Mouse (Mus musculus) kidney, adult 8-10 months (tissue): ENCODE results near the gene 4931440F15Rik.

Source experiments
- DNase-seq, 2 experiments: peaks; one replicate each; pipeline ENCODE4 v3.0.0; 2022

The 4931440F15Rik gene

DNA sequence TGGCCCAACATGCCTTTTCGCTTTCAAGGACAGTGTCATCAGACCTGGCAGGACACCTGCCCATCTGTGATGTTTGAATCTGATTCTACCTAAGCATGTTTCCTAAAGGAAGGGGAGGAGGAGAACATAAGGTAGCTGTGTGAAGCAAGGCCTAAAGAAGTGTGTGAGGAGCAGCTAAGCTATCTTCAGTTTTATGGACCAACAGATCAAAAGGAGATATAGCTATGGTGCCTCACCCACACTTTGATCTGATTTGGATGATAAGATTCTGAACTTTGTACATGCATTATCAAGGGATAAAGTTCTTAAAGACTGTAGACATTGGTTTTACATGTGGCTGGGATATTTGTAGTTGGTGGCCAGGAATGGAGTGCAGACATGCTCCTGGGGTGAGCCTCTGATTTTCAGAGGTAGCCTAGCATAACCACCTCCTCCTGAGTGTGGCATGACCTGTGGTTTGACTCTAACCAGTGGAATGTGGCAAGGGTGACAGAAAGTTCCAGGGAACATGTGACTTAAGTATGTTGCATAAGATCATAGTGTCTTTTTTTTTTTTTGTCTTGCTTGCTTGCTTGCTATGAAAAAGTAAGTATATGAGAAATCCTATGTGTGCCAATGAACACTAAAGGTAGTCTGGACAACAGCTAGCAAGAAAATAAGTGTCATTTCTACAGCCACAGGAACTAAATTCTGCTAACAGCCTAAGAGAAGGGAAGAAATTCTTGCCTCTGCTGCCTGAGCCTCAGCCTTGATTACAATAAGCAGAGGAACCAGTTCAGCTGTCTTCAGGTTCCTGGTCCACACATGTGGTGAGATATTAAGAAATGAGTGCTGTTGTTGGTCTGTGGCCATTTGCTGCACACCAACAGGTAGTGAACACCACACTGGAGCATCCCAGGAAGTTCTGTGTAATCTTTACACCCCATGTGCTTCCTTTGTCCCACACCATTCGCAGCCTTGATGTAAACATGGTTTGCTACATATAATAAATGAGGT, 23.7 kb downstream of the 4931440F15Rik start:
- peak in 1 of 2 experiments; percentile 12 for DNase-seq

- DNase-seq = no peak
These were observed 25.6 kb downstream of the 4931440F15Rik start for GRCm38 (mm10) chr11:29799839-29800238.

- DNase-seq = no peak
These were observed 30.4 kb downstream of the 4931440F15Rik start for GRCm38 (mm10) chr11:29795106-29795505.

DNA sequence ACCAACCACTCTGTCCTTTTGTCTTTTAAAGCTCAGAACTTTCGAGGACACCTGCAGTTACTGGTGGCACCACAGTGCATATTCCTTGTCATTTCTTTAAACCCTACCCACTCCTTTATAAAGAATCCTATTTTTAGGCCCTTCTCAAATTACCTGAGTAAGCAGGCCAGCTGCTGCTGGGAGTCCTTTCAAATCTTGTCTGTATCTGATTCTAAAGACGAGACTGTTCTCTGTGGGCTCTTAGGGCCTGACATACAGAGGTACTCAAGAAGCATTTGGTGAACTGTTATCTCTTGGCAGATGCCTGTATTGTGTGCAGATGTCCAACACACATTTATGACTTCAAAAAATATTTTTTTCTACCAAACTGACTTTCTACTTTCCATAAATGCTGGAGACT, 31.0 kb downstream of the 4931440F15Rik start:
- no peak for DNase-seq

GRCm38 (mm10) chr11:29790796-29791195, 34.7 kb downstream of the 4931440F15Rik start:
- DNase-seq = no peak

DNA sequence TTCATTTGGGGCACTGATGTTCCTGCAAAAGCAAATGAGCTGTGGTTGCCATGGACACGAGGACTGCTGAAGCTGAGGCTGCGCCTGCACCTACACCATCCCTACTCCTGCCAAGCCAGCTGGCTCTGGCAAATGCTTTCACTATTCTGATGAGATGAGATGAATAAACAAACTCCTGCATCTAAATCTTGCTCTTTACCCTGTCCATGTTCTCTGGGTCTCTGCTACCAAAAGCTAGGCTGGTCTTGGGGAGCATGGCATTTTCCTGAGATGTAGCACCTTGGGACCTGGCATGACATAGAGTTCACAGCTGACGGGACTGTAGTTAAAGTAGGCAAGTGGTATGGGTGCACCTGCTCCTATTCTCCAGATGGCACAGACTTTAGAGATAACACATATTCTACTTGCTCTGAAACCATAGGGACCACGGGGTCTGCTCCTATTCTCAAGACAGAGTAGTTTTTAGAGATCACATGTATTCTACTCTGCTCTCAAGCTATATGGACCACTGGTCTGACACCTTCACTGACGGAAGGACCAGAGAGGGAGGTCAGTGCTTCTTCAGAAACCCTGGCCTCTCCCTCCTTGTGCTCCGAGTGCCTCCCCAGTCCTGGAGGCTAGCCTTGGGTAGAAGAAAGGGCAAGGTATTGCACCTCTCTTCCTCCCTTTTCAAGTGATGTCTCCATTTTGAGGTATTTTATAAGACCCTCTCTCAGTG, 36.4 kb downstream of the 4931440F15Rik start:
- no peak for DNase-seq

DNA sequence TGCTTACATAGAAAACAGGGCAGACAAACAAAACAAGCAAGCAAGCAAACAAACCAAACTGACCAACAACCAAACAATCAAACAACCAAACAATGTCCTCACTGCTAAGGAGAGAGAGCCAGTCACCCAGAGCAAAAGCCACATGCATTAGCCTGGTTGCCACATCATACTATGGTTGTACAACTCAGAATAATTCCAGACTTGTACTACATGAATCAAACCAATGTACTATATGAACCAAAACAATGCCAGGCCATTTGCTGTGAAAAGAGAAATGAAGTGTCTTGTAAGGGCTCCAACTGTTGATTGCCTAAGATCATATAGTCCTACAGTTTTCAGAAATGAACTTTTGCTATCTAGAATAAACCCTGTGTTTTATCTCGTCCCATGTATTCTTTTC, 37.0 kb downstream of the 4931440F15Rik start:
- DNase-seq = no peak

DNA sequence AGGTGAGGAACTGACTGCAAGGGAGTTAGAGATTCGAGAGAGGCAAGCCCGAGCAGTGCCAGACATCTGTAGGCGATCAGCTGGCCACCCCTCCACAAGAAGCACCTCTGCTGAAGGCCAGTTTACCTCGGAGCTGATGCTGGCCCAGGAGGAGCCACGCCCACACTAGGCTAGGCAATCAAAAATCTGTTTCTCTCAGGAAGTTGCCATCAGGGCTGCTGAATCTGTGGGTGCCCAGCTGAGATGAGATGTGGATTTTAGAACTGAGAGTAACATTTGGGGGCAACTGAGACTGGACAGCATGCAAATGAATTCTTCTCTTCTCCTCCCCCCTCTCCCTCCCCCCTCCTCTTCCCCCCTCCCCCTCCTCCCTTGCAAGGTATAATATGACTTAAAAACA, 38.0 kb downstream of the 4931440F15Rik start:
- no peak for DNase-seq

DNA sequence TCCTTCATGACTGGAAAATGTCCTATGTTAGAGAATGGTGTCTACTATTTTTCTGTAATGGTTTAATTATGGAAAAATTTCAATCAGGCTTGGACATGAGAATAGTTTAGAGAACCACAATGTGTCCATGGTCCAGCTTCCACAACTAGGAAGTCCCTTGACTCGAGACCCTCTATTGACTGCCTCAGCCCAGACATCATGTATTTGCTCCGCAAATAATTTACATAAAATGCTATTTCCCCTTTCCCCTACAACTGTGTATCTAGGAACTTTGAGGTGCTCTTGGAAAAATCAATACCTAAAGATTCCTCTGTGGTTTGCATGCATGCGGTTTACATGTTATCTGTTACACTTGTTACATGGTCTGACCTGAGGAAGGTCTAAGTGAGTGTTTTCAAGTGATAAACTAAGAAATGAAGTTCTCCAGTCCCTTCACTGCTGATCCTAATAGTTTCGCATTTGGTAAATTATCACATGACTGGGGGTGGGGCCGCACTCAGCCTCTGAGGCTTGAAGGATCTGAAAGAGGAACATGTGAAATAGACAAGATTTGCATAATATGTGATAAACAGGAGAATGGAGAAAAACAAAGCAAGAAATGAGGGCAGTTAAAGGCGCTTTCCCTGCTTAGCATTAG, 38.8 kb downstream of the 4931440F15Rik start:
- DNase-seq = no peak

- no peak for DNase-seq
These were observed 46.0 kb downstream of the 4931440F15Rik start for GRCm38 (mm10) chr11:29779409-29780026.

DNA sequence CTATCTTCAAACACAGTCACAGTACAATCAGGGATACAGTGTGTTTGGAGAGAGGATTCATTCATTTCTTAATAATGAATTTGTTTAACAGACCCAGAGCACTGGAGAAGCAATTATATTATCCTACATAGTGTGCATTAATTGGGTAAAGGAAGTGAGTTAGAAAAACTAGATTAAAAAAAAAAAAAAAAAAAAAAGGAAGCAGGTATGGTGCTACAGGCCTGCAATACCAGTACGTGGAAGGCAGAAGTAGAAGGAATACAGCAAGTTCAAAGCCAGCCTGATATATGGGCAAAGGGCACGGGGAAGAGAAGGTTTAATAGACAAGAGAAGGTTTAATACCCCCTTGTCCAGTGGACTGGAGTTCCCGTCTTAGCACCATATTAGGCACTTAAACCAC, 46.5 kb downstream of the 4931440F15Rik start:
- DNase-seq = no peak

- peak in 1 of 2 experiments; percentile 3 for DNase-seq
These were observed 47.5 kb downstream of the 4931440F15Rik start for GRCm38 (mm10) chr11:29777964-29778363.

DNA sequence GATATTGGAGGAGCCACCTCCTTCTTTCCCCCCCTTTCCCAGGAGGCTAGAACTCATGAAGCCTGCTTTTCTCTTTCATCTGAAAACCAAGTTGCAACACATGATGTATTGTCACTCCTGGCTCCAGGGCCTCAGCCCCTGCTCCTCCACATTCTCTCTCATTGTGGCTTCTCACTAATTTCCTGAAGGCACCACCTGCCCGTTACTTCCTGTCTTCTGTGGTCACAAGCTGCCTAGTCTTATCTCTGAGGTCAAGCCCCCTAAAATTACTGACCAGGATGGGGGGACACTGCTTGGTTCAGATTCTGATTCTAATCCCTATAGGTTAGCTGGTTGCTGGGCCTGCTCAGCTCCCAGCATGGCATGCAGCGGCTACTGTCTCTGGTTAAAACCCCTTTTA, 50.7 kb downstream of the 4931440F15Rik start:
- DNase-seq = no peak

GRCm38 (mm10) chr11:29774296-29774695, 51.2 kb downstream of the 4931440F15Rik start:
- DNase-seq = no peak
